Mouse (Mus musculus): Measurements from ENCODE around the gene Rtp2. TPM values are rescaled to one million over a fixed set of nuclear protein-coding genes. Genes with fewer than 3 reads are reported as not detected.

Rtp2 gene
- polyA plus RNA-seq, 1 experiment from 2014 or later: not detected

DNA sequence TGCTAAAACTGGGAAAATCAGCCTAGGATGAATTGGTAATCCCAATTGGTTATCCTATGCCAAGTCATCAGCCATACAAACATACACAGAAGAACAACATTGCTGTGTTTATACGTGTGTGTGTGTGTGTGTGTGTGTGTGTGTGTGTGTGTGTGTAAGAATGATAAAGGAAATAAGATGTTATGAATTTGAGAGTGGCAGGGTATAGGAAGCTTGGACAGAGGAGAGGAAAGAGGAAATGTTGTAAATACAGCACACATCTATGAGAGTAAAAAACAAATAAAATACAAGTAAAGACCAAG is 21.7 kb upstream of the Rtp2 start:
- Histone ChIP-seq H3K9ac (ENCODE audit: low read depth, low read length) (no peak overlapping the region), H3K4me3 (ENCODE audit: low read length) (no peak overlapping the region), H3K4me2 (ENCODE audit: low read depth, low read length) (no peak overlapping the region), H3K27me3 (replicated peaks; ENCODE audit: control insufficient read depth, insufficient read depth, low read length) (no peaks in the 10 kb centered on the region), H3K9me3 (ENCODE audit: control insufficient read depth, low read length) (no peaks in the 10 kb centered on the region), H3K36me3 (ENCODE audit: control insufficient read depth, insufficient read depth, low read length) (no peaks in the 10 kb centered on the region), H3K4me1 (ENCODE audit: control insufficient read depth, insufficient read depth, low read length) (no peaks in the 10 kb centered on the region), H3K27ac (ENCODE audit: low read length) (no peak overlapping the region)
- 3% methylated on average over 1 of the region's 1 CpGs for WGBS
- ATAC-seq: no peak

- H3K9ac ChIP-seq (ENCODE audit: low read depth, low read length): no peak overlapping the region
- H3K9me3 ChIP-seq (ENCODE audit: control insufficient read depth, low read length): no peaks in the 10 kb centered on the region
- H3K36me3 ChIP-seq (ENCODE audit: control insufficient read depth, insufficient read depth, low read length): no peaks in the 10 kb centered on the region
- no peak for ATAC-seq
- no peak overlapping the region for H3K4me2 ChIP-seq (ENCODE audit: low read depth, low read length)
- no peak overlapping the region for H3K4me3 ChIP-seq (ENCODE audit: low read length)
- WGBS: 49% methylated on average over 11 of the region's 11 CpGs
- no peak overlapping the region for H3K27ac ChIP-seq (ENCODE audit: low read length)
- no peaks in the 10 kb centered on the region for H3K27me3 ChIP-seq (replicated peaks; ENCODE audit: control insufficient read depth, insufficient read depth, low read length)
- H3K4me1 ChIP-seq (ENCODE audit: control insufficient read depth, insufficient read depth, low read length): no peaks in the 10 kb centered on the region
Measured at GRCm38 (mm10) chr16:23953189-23953958, 21.2 kb upstream of the Rtp2 start.

GRCm38 (mm10) chr16:23952101-23952727 is 20.0 kb upstream of the Rtp2 start:
- no peaks in the 10 kb centered on the region for H3K36me3 ChIP-seq (ENCODE audit: control insufficient read depth, insufficient read depth, low read length)
- no peak overlapping the region for H3K27ac ChIP-seq (ENCODE audit: low read length)
- no peak for ATAC-seq
- no peak overlapping the region for H3K9ac ChIP-seq (ENCODE audit: low read depth, low read length)
- WGBS: 85% methylated on average over 4 of the region's 4 CpGs
- H3K9me3 ChIP-seq (ENCODE audit: control insufficient read depth, low read length): no peaks in the 10 kb centered on the region
- no peaks in the 10 kb centered on the region for H3K4me1 ChIP-seq (ENCODE audit: control insufficient read depth, insufficient read depth, low read length)
- H3K4me2 ChIP-seq (ENCODE audit: low read depth, low read length): no peak overlapping the region
- H3K4me3 ChIP-seq (ENCODE audit: low read length): no peak overlapping the region
- H3K27me3 ChIP-seq (replicated peaks; ENCODE audit: control insufficient read depth, insufficient read depth, low read length): no peaks in the 10 kb centered on the region

GRCm38 (mm10) chr16:23947654-23948053 is 15.5 kb upstream of the Rtp2 start:
- Histone ChIP-seq H3K4me2 (ENCODE audit: low read depth, low read length) (no peak overlapping the region), H3K9ac (ENCODE audit: low read depth, low read length) (no peak overlapping the region), H3K4me1 (ENCODE audit: control insufficient read depth, insufficient read depth, low read length) (no peaks in the 10 kb centered on the region), H3K36me3 (ENCODE audit: control insufficient read depth, insufficient read depth, low read length) (no peaks in the 10 kb centered on the region), H3K4me3 (ENCODE audit: low read length) (no peak overlapping the region), H3K27me3 (replicated peaks; ENCODE audit: control insufficient read depth, insufficient read depth, low read length) (no peaks in the 10 kb centered on the region), H3K9me3 (ENCODE audit: control insufficient read depth, low read length) (no peaks in the 10 kb centered on the region), H3K27ac (ENCODE audit: low read length) (no peak overlapping the region)
- ATAC-seq: no peak
- 84% methylated on average over 6 of the region's 6 CpGs for WGBS

GRCm38 (mm10) chr16:23944801-23945200 is 12.6 kb upstream of the Rtp2 start:
- Histone ChIP-seq H3K36me3 (ENCODE audit: control insufficient read depth, insufficient read depth, low read length) (no peaks in the 10 kb centered on the region), H3K27me3 (replicated peaks; ENCODE audit: control insufficient read depth, insufficient read depth, low read length) (no peaks in the 10 kb centered on the region)
- 28% methylated on average over 3 of the region's 3 CpGs for WGBS

GRCm38 (mm10) chr16:23934397-23934796 is 2.2 kb upstream of the Rtp2 start:
- Histone ChIP-seq H3K36me3 (ENCODE audit: control insufficient read depth, insufficient read depth, low read length) (no peaks in the 10 kb centered on the region), H3K27me3 (replicated peaks; ENCODE audit: control insufficient read depth, insufficient read depth, low read length) (no peaks in the 10 kb centered on the region), H3K9me3 (ENCODE audit: control insufficient read depth, low read length) (no peaks in the 10 kb centered on the region), H3K27ac (ENCODE audit: low read length) (no peak overlapping the region), H3K9ac (ENCODE audit: low read depth, low read length) (no peak overlapping the region), H3K4me2 (ENCODE audit: low read depth, low read length) (no peak overlapping the region), H3K4me3 (ENCODE audit: low read length) (no peak overlapping the region), H3K4me1 (ENCODE audit: control insufficient read depth, insufficient read depth, low read length) (no peaks in the 10 kb centered on the region)
- WGBS: 38% methylated on average over 2 of the region's 2 CpGs
- no peak for ATAC-seq

More at GRCm38 (mm10) chr16:23944801-23945200, 12.6 kb upstream of the Rtp2 start:
- Histone ChIP-seq H3K4me1 (ENCODE audit: control insufficient read depth, insufficient read depth, low read length) (no peaks in the 10 kb centered on the region), H3K4me2 (ENCODE audit: low read depth, low read length) (no peak overlapping the region), H3K9ac (ENCODE audit: low read depth, low read length) (no peak overlapping the region), H3K27ac (ENCODE audit: low read length) (no peak overlapping the region), H3K9me3 (ENCODE audit: control insufficient read depth, low read length) (no peaks in the 10 kb centered on the region), H3K4me3 (ENCODE audit: low read length) (no peak overlapping the region)
- ATAC-seq: no peak

DNA sequence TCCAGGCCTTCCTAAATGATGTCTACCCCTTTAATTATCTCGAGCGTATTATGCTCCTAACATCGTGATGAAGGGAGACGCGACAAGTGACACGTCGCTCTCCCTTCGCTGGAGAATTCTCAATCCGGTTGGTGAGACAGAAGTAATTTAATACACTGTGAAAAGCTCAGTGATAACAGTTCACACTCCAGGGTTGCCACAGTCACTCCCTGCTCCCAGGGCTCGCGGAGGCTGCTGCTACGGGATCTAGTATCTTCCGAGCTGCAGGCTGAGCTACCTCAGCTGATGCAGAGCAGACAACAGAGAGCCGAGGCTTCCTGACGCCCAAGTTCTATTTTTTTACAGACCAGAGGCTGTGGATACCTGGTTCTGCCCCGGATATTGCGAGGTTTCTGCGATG is 919 bp downstream of the Rtp2 start:
- H3K4me2 ChIP-seq (ENCODE audit: low read depth, low read length): no peak overlapping the region
- H3K27me3 ChIP-seq (replicated peaks; ENCODE audit: control insufficient read depth, insufficient read depth, low read length): no peaks in the 10 kb centered on the region
- no peaks in the 10 kb centered on the region for H3K4me1 ChIP-seq (ENCODE audit: control insufficient read depth, insufficient read depth, low read length)
- ATAC-seq: no peak
- no peaks in the 10 kb centered on the region for H3K9me3 ChIP-seq (ENCODE audit: control insufficient read depth, low read length)
- no peak overlapping the region for H3K9ac ChIP-seq (ENCODE audit: low read depth, low read length)
- H3K27ac ChIP-seq (ENCODE audit: low read length): no peak overlapping the region
- no peak overlapping the region for H3K4me3 ChIP-seq (ENCODE audit: low read length)
- no peaks in the 10 kb centered on the region for H3K36me3 ChIP-seq (ENCODE audit: control insufficient read depth, insufficient read depth, low read length)
- 56% methylated on average over 18 of the region's 18 CpGs for WGBS

GRCm38 (mm10) chr16:23930426-23931073 is 1.6 kb downstream of the Rtp2 start:
- Histone ChIP-seq H3K9me3 (ENCODE audit: control insufficient read depth, low read length) (no peaks in the 10 kb centered on the region), H3K4me2 (ENCODE audit: low read depth, low read length) (no peak overlapping the region), H3K4me1 (ENCODE audit: control insufficient read depth, insufficient read depth, low read length) (no peaks in the 10 kb centered on the region), H3K27ac (ENCODE audit: low read length) (no peak overlapping the region), H3K36me3 (ENCODE audit: control insufficient read depth, insufficient read depth, low read length) (no peaks in the 10 kb centered on the region), H3K27me3 (replicated peaks; ENCODE audit: control insufficient read depth, insufficient read depth, low read length) (no peaks in the 10 kb centered on the region), H3K4me3 (ENCODE audit: low read length) (no peak overlapping the region), H3K9ac (ENCODE audit: low read depth, low read length) (no peak overlapping the region)
- WGBS: 83% methylated on average over 3 of the region's 3 CpGs
- no peak for ATAC-seq

- H3K27ac ChIP-seq (ENCODE audit: low read length): no peak overlapping the region
Measured at GRCm38 (mm10) chr16:23927301-23928114, 4.7 kb downstream of the Rtp2 start.

More at GRCm38 (mm10) chr16:23927301-23928114, 4.7 kb downstream of the Rtp2 start:
- Histone ChIP-seq H3K27me3 (replicated peaks; ENCODE audit: control insufficient read depth, insufficient read depth, low read length) (no peaks in the 10 kb centered on the region), H3K4me1 (ENCODE audit: control insufficient read depth, insufficient read depth, low read length) (no peaks in the 10 kb centered on the region), H3K9ac (ENCODE audit: low read depth, low read length) (no peak overlapping the region), H3K4me3 (ENCODE audit: low read length) (no peak overlapping the region), H3K9me3 (ENCODE audit: control insufficient read depth, low read length) (no peaks in the 10 kb centered on the region), H3K36me3 (ENCODE audit: control insufficient read depth, insufficient read depth, low read length) (no peaks in the 10 kb centered on the region), H3K4me2 (ENCODE audit: low read depth, low read length) (no peak overlapping the region)
- ATAC-seq: no peak
- 91% methylated on average over 33 of the region's 33 CpGs for WGBS

Data from intestine, embryonic 16.5 days (tissue).